Mouse (Mus musculus) hematopoietic stem cell, adult 5-6 weeks (primary cell): Measurements from ENCODE around the gene Ccdc39. TPM values are rescaled to one million over a fixed set of nuclear protein-coding genes. Genes with fewer than 3 reads are reported as not detected.

Experiments
- ATAC-seq, 2 experiments: fragments of 125-278 bp in 1 of 2; replicated peaks in 1 of 2; 2 replicates each; pipeline ENCODE4 v1.8.0; 2016 to 2017; ENCODE audit warnings: inconsistent platforms in 2 of 2, mild to moderate bottlenecking in 2 of 2, moderate number of reproducible peaks in 2 of 2, low read depth in 1 of 2, moderate TSS enrichment in 1 of 2; ENCODE audit not compliant: low FRiP score in 2 of 2, poor library complexity in 2 of 2, severe bottlenecking in 2 of 2, insufficient read depth in 1 of 2, low TSS enrichment in 1 of 2
- total RNA-seq: library from RNA; stranded (forward); fragments of 172-1452, 232-1000 nt; gene quantifications from 2 replicates; pipeline ENCODE4 v1.2.3, GENCODE M21; 2017

Gene Ccdc39
- 2.0 and 3.9 TPM in 2 replicates for total RNA-seq

- peak; percentile 98 for ATAC-seq
Observed at GRCm38 (mm10) chr3:33843801-33844632, at the start of gene Ccdc39. TSS of gene Ccdc39 (minus strand) at chr3:33844310.

- ATAC-seq: no peak
Observed at GRCm38 (mm10) chr3:33893433-33893832, 49.3 kb upstream of the Ccdc39 start.

GRCm38 (mm10) chr3:33887438-33887837, 43.3 kb upstream of the Ccdc39 start:
- ATAC-seq: no peak

- ATAC-seq: no peak
Observed at GRCm38 (mm10) chr3:33883105-33883504, 39.0 kb upstream of the Ccdc39 start.

GRCm38 (mm10) chr3:33882695-33883094, 38.6 kb upstream of the Ccdc39 start:
- no peak for ATAC-seq

GRCm38 (mm10) chr3:33878661-33879060, 34.6 kb upstream of the Ccdc39 start:
- ATAC-seq: no peak

- ATAC-seq: no peak
Observed at GRCm38 (mm10) chr3:33874456-33875286, 30.6 kb upstream of the Ccdc39 start.

- no peak for ATAC-seq
Observed at GRCm38 (mm10) chr3:33873837-33874236, 29.7 kb upstream of the Ccdc39 start.

GRCm38 (mm10) chr3:33873366-33873765, 29.3 kb upstream of the Ccdc39 start:
- no peak for ATAC-seq

- no peak for ATAC-seq
Observed at GRCm38 (mm10) chr3:33864000-33864540, 20.0 kb upstream of the Ccdc39 start.

GRCm38 (mm10) chr3:33858939-33859338, 14.8 kb upstream of the Ccdc39 start:
- ATAC-seq: peak; percentile 87

- ATAC-seq: no peak
Observed at GRCm38 (mm10) chr3:33853062-33853461, 9.0 kb upstream of the Ccdc39 start.

- no peak for ATAC-seq
Observed at GRCm38 (mm10) chr3:33850856-33851255, 6.7 kb upstream of the Ccdc39 start.

- no peak for ATAC-seq
Observed at GRCm38 (mm10) chr3:33846639-33847038, 2.5 kb upstream of the Ccdc39 start.

- peak; percentile 39 to 56; a peak in 2 of 4 replicates for ATAC-seq
Observed at GRCm38 (mm10) chr3:33838877-33839276, 5.2 kb downstream of the Ccdc39 start.

GRCm38 (mm10) chr3:33836576-33836975, 7.5 kb downstream of the Ccdc39 start:
- no peak for ATAC-seq

GRCm38 (mm10) chr3:33832351-33832750, 11.8 kb downstream of the Ccdc39 start:
- no peak for ATAC-seq
